Mouse (Mus musculus): ENCODE measurements around the gene Olfr357. TPM values are rescaled to one million over a fixed set of nuclear protein-coding genes. Genes with fewer than 3 reads are reported as not detected.

The Olfr357 gene
- not detected for polyA plus RNA-seq (2017; shearing (Covaris generic))

GRCm38 (mm10) chr2:36993527-36993926, at the start of gene Olfr357:
Gene Olfr357 (plus strand): TSS chr2:36993827.

GRCm38 (mm10) chr2:37009235-37009634, 15.6 kb downstream of the Olfr357 start, which contains the start of gene Olfr358:
Gene Olfr358 (minus strand): TSS chr2:37009335.

Other genes with a start within 250 kb of the Olfr357 start
- gene Olfr348, start 209.6 kb upstream of the Olfr357 start, polyA plus RNA-seq (2017; shearing (Covaris generic)) = not detected
- not detected for gene Olfr50, start 203.3 kb upstream of the Olfr357 start, polyA plus RNA-seq (2017; shearing (Covaris generic))
- gene Olfr3, start 176.8 kb upstream of the Olfr357 start, polyA plus RNA-seq (2017; shearing (Covaris generic)) = not detected
- not detected for gene Olfr350, start 147.5 kb upstream of the Olfr357 start, polyA plus RNA-seq (2017; shearing (Covaris generic))
- not detected for gene Olfr351, start 131.2 kb upstream of the Olfr357 start, polyA plus RNA-seq (2017; shearing (Covaris generic))
- not detected for gene Olfr352, start 125.4 kb upstream of the Olfr357 start, polyA plus RNA-seq (2017; shearing (Covaris generic))
- not detected for gene Olfr353, start 100.9 kb upstream of the Olfr357 start, polyA plus RNA-seq (2017; shearing (Covaris generic))
- gene Olfr354, start 88.1 kb upstream of the Olfr357 start, polyA plus RNA-seq (2017; shearing (Covaris generic)) = 0.06 TPM
- gene Olfr355, start 64.9 kb upstream of the Olfr357 start, polyA plus RNA-seq (2017; shearing (Covaris generic)) = 0.26 TPM
- gene Olfr356, start 56.7 kb upstream of the Olfr357 start, polyA plus RNA-seq (2017; shearing (Covaris generic)) = not detected
- not detected for gene Olfr358, start 15.5 kb downstream of the Olfr357 start, polyA plus RNA-seq (2017; shearing (Covaris generic))
- not detected for gene Olfr360, start 71.9 kb downstream of the Olfr357 start, polyA plus RNA-seq (2017; shearing (Covaris generic))
- not detected for gene Olfr361, start 95.5 kb downstream of the Olfr357 start, polyA plus RNA-seq (2017; shearing (Covaris generic))
- gene Olfr362, start 124.1 kb downstream of the Olfr357 start, polyA plus RNA-seq (2017; shearing (Covaris generic)) = not detected
- gene Olfr364-ps1, start 145.5 kb downstream of the Olfr357 start, polyA plus RNA-seq (2017; shearing (Covaris generic)) = not detected
- gene Olfr365, start 194.4 kb downstream of the Olfr357 start, polyA plus RNA-seq (2017; shearing (Covaris generic)) = not detected
- gene Olfr366, start 217.7 kb downstream of the Olfr357 start, polyA plus RNA-seq (2017; shearing (Covaris generic)) = not detected

Measured in effector memory CD4-positive, alpha-beta T cell, adult 5 months (primary cell).